Mouse (Mus musculus) limb, embryonic 13.5 days (tissue): ENCODE measurements around the gene Tmem184b. TPM values are rescaled to one million over a fixed set of nuclear protein-coding genes. Genes with fewer than 3 reads are reported as not detected.
A peak's percentile ranks its signal among the peaks of the same experiment; 100 is the strongest.

Experiments used
- ATAC-seq: fragments of 200-750 bp; cut with Nextera tagmentation; 2 replicates; pipeline ENCODE4 v1.8.0; 2017; ENCODE audit warnings: low read depth, moderate number of reproducible peaks, moderate TSS enrichment; ENCODE audit not compliant: low FRiP score
- H3K27ac ChIP-seq: fragments of 300-500 bp; sonication (generic); 2 replicates; pipeline ENCODE4 v1.5.1; 2015; ENCODE audit warnings: inconsistent platforms, mild to moderate bottlenecking, moderate library complexity
- H3K27me3 ChIP-seq: fragments of 300-500 bp; sonication (generic); 2 replicates; pipeline ENCODE4 v1.6.1; 2015; ENCODE audit warnings: mild to moderate bottlenecking, inconsistent platforms
- H3K36me3 ChIP-seq: fragments of 300-500 bp; sonication (generic); 2 replicates; pipeline ENCODE4 v1.6.1; 2015; ENCODE audit warnings: inconsistent platforms, mild to moderate bottlenecking, moderate library complexity
- H3K4me1 ChIP-seq: fragments of 300-500 bp; sonication (generic); 2 replicates; pipeline ENCODE4 v1.6.1; 2015; ENCODE audit warnings: inconsistent platforms
- H3K4me2 ChIP-seq: fragments of 300-500 bp; sonication (generic); replicated peaks from 2 replicates; pipeline ENCODE4 v1.6.1; 2015; ENCODE audit warnings: inconsistent platforms, mild to moderate bottlenecking, moderate library complexity
- H3K4me3 ChIP-seq: fragments of 300-500 bp; sonication (generic); 2 replicates; pipeline ENCODE4 v1.5.1; 2015; ENCODE audit warnings: moderate library complexity, mild to moderate bottlenecking, inconsistent platforms
- H3K9ac ChIP-seq: fragments of 300-500 bp; sonication (generic); 2 replicates; pipeline ENCODE4 v1.6.1; 2015; ENCODE audit warnings: mild to moderate bottlenecking, inconsistent platforms
- H3K9me3 ChIP-seq: fragments of 300-500 bp; sonication (generic); 2 replicates; pipeline ENCODE4 v1.6.1; 2016; ENCODE audit warnings: inconsistent platforms
- WGBS: fragments of 180-500 bp; shearing (Covaris S2); methylation state at CpG from one replicate; pipeline ENCODE4 v1.1.7; 2015; 5-methylcytosine and 5-hydroxymethylcytosine counted together
- polyA plus RNA-seq: library from polyadenylated mRNA; unstranded; fragments of >200 nt; fragmentation: Nextera tagmentation; extraction: Ambion mirVana; gene quantifications from 2 replicates; pipeline ENCODE4 v1.2.1, GENCODE M21; 2015

The Tmem184b gene
- polyA plus RNA-seq, 1 experiment from 2014 or later = 77.6 TPM

DNA sequence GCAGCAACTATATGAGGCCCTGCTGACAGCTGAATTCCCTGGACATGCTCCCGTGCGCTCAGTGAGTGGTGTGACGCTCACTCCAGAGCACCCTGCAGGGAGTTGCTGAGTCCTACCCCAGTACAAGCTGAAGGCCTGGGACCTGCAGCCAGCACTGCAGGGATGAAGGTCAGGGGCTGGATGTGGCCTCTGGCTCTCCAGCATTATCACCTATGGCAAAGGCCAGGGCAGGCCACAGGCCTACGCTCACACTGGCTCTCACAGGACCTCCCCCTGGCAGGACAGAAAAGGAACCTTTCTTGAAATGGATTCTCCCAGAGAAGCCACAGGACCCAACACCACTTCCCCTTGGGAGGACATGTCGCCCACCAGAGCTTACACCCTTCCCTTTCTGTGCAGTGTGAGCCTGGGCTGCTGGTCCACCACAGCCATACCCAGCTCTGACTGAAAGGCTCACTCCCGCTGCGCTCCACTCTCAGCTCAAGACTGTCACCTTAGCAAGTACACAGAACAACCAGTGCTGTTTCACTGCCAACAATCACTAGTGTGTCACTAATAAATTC, 33.0 kb downstream of the Tmem184b start:
- no peak overlapping the region for H3K9ac ChIP-seq
- no peak overlapping the region for H3K27ac ChIP-seq
- H3K27me3 ChIP-seq = no peaks in the 10 kb centered on the region
- no peak for ATAC-seq
- no peak overlapping the region for H3K4me2 ChIP-seq
- H3K4me3 ChIP-seq = no peak overlapping the region
- H3K4me1 ChIP-seq = no peaks in the 10 kb centered on the region
- peaks cover 97% of the 10 kb centered on the region for H3K36me3 ChIP-seq
- no peaks in the 10 kb centered on the region for H3K9me3 ChIP-seq
- WGBS = 87% methylated on average over 7 of the region's 7 CpGs

DNA sequence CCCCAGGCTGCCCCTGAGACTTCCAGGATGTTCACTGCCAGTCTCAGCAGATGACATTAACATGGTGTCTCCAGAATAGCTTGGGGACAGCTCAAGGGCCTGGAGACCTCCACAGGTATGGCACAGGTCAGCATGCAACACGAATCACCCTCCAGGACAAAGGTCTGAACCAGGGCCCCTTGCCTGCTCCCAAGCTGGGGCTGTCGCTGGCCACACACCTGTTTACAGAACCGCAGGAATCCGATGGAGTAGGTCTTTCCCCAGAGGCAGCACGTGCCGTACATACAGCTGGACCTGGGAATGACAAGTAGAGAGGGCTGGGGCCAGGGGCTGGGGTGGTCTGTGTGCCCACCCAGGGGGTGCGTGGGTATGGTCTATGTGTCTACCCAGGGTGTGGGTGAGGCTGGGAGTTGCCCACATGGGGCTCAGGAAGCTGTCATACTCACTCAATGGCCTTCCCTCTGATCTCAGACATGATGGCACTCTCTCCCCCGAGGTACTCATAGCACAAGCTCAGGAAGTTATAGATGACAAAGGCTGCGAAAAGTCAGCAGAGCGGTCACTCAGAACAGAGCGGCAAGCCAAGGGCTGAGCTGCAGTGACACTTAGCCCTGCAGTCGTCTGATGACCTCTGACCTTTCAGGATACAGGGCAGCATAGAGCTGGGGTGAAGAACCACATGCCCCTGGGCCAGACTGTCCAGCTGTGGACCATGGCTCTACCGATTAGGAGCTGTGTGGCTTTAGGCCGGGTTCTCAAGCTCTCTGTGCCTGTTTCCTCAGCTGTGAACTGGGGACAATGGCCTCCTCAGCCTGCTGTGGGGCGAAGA, 33.7 kb downstream of the Tmem184b start:
- Histone ChIP-seq H3K4me3 (no peak overlapping the region), H3K36me3 (peaks cover 97% of the 10 kb centered on the region), H3K4me2 (no peak overlapping the region), H3K4me1 (no peaks in the 10 kb centered on the region), H3K27me3 (no peaks in the 10 kb centered on the region), H3K9ac (no peak overlapping the region), H3K27ac (no peak overlapping the region), H3K9me3 (no peaks in the 10 kb centered on the region)
- ATAC-seq = no peak
- WGBS = 80% methylated on average over 15 of the region's 15 CpGs

- no peaks in the 10 kb centered on the region for H3K27me3 ChIP-seq
- ATAC-seq = no peak
- peaks cover 97% of the 10 kb centered on the region for H3K36me3 ChIP-seq
- no peak overlapping the region for H3K4me2 ChIP-seq
- 92% methylated on average over 8 of the region's 8 CpGs for WGBS
- no peak overlapping the region for H3K4me3 ChIP-seq
- H3K4me1 ChIP-seq = no peaks in the 10 kb centered on the region
- no peak overlapping the region for H3K27ac ChIP-seq
- H3K9me3 ChIP-seq = no peaks in the 10 kb centered on the region
- no peak overlapping the region for H3K9ac ChIP-seq
Observed at GRCm38 (mm10) chr15:79368861-79369440, 34.4 kb downstream of the Tmem184b start.

DNA sequence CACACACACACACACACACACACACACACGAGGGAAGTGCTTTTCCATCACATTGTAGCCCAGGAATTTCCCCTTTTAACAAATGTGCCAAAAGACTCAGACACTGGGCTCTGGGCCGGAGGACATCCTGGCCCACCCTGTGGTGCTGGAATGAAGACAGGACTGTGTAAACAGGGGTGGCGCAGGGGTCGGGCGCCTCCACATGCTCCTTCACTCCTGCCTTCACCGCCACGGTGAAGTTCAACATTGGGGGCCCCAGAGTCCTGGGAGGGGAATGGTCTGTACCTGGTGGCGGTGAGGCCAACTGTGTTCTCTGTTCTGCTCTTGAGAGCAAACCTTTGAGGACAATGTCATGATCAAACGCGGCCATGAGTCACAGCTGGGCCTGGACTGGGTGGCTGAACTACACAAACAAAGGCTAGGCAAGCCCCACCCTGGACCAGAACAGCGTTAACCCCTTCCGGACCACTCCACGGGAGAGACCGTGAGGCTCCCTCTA, 35.0 kb downstream of the Tmem184b start:
- ATAC-seq = no peak

DNA sequence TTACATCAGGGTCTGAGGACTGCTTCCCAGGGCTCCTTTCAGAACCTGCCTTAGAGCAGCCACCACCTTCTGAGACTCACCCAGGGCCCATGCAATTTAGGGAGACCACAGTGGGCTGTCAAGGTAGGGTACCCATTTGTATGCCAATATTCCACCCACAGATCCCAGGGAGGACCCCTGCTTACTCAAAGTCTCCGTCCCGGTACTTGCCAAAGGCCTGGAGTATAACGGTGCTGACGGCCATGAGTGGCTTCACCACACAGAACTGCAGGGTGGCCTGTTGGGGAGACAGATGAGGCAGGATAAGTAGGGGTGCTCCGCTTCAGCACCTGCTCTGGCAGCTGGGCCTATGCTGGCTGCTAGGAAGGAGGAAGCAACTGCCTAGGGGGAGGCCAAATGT, 37.0 kb downstream of the Tmem184b start:
- Histone ChIP-seq H3K4me2 (no peak overlapping the region), H3K36me3 (peaks cover 97% of the 10 kb centered on the region), H3K4me3 (no peak overlapping the region), H3K4me1 (peaks cover 1% of the 10 kb centered on the region; the same call in 1 of the 2 replicates), H3K9ac (no peak overlapping the region), H3K27me3 (no peaks in the 10 kb centered on the region), H3K27ac (no peak overlapping the region), H3K9me3 (no peaks in the 10 kb centered on the region)
- ATAC-seq = no peak
- WGBS = 94% methylated on average over 5 of the region's 5 CpGs

More for the DNA sequence above, 35.0 kb downstream of the Tmem184b start:
- H3K4me3 ChIP-seq = no peak overlapping the region
- no peak overlapping the region for H3K4me2 ChIP-seq
- 68% methylated on average over 14 of the region's 14 CpGs for WGBS
- no peak overlapping the region for H3K9ac ChIP-seq
- H3K27me3 ChIP-seq = no peaks in the 10 kb centered on the region
- H3K4me1 ChIP-seq = no peaks in the 10 kb centered on the region
- peaks cover 97% of the 10 kb centered on the region for H3K36me3 ChIP-seq
- no peak overlapping the region for H3K27ac ChIP-seq
- no peaks in the 10 kb centered on the region for H3K9me3 ChIP-seq

- no peak overlapping the region for H3K27ac ChIP-seq
- H3K4me3 ChIP-seq = no peak overlapping the region
- 98% methylated on average over 12 of the region's 12 CpGs for WGBS
- ATAC-seq = no peak
- H3K4me2 ChIP-seq = no peak overlapping the region
- H3K4me1 ChIP-seq = peaks cover 13% of the 10 kb centered on the region
- peaks cover 91% of the 10 kb centered on the region for H3K36me3 ChIP-seq
- H3K9ac ChIP-seq = no peak overlapping the region
- H3K27me3 ChIP-seq = no peaks in the 10 kb centered on the region
- no peaks in the 10 kb centered on the region for H3K9me3 ChIP-seq
Observed at GRCm38 (mm10) chr15:79365068-79365467, 38.3 kb downstream of the Tmem184b start.

- Histone ChIP-seq H3K4me2 (no peak overlapping the region), H3K4me3 (no peak overlapping the region), H3K9ac (no peak overlapping the region), H3K36me3 (peaks cover 82% of the 10 kb centered on the region), H3K4me1 (peaks cover 22% of the 10 kb centered on the region), H3K27ac (no peak overlapping the region), H3K27me3 (no peaks in the 10 kb centered on the region), H3K9me3 (no peaks in the 10 kb centered on the region)
- ATAC-seq = no peak
- 68% methylated on average over 6 of the region's 6 CpGs for WGBS
Observed at GRCm38 (mm10) chr15:79364120-79364519, 39.2 kb downstream of the Tmem184b start.

GRCm38 (mm10) chr15:79361023-79361422, 42.3 kb downstream of the Tmem184b start:
- Histone ChIP-seq H3K36me3 (peaks cover 52% of the 10 kb centered on the region), H3K4me1 (peaks cover 44% of the 10 kb centered on the region), H3K27me3 (peaks cover 6% of the 10 kb centered on the region; the same call in 1 of the 2 replicates), H3K9ac (no peak overlapping the region; the same call in 1 of the 2 replicates), H3K27ac (no peak overlapping the region; the same call in 1 of the 2 replicates), H3K4me2 (no peak overlapping the region), H3K4me3 (no peak overlapping the region), H3K9me3 (no peaks in the 10 kb centered on the region)
- 55% methylated on average over 4 of the region's 4 CpGs for WGBS
- ATAC-seq = no peak

DNA sequence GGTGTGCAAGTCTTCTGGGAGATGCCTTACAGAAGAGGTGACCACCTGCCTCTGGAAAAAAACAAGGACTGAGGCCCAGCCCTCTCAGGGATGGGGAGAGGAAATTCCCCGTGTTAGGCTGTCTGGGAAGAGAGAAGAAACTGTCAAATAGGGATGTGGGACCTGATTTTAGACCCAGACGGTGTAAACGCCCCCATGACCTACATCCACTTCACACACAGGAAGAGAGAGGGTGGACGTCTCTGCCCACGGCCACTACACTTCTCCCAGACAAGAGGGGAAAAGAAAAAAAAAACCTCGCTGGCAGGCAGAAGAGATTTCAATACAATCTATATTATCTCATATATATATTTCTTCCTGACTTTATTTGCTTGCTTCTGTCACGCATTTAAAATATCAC, 43.0 kb downstream of the Tmem184b start:
- peaks cover 44% of the 10 kb centered on the region for H3K4me1 ChIP-seq
- peak overlapping the region; percentile 61 for H3K27ac ChIP-seq
- H3K4me2 ChIP-seq = peak overlapping the region; percentile 21
- H3K9me3 ChIP-seq = no peaks in the 10 kb centered on the region
- peaks cover 7% of the 10 kb centered on the region; the same call in 1 of the 2 replicates for H3K27me3 ChIP-seq
- 52% methylated on average over 7 of the region's 7 CpGs for WGBS
- H3K9ac ChIP-seq = 0 out of 2 replicates have a peak overlapping the region, but pooled peaks have one; percentile 13
- no peak for ATAC-seq
- peaks cover 45% of the 10 kb centered on the region for H3K36me3 ChIP-seq
- H3K4me3 ChIP-seq = no peak overlapping the region

- Histone ChIP-seq H3K27me3 (peaks cover 7% of the 10 kb centered on the region; the same call in 1 of the 2 replicates), H3K4me3 (no peak overlapping the region), H3K27ac (peak overlapping the region; percentile 61), H3K4me1 (peaks cover 44% of the 10 kb centered on the region), H3K36me3 (peaks cover 41% of the 10 kb centered on the region), H3K4me2 (peak overlapping the region; percentile 21), H3K9ac (peak overlapping the region; percentile 13; the same call in 1 of the 2 replicates), H3K9me3 (no peaks in the 10 kb centered on the region)
- WGBS = 32% methylated on average over 6 of the region's 6 CpGs
- no peak for ATAC-seq
Observed at GRCm38 (mm10) chr15:79359954-79360353, 43.4 kb downstream of the Tmem184b start.

DNA sequence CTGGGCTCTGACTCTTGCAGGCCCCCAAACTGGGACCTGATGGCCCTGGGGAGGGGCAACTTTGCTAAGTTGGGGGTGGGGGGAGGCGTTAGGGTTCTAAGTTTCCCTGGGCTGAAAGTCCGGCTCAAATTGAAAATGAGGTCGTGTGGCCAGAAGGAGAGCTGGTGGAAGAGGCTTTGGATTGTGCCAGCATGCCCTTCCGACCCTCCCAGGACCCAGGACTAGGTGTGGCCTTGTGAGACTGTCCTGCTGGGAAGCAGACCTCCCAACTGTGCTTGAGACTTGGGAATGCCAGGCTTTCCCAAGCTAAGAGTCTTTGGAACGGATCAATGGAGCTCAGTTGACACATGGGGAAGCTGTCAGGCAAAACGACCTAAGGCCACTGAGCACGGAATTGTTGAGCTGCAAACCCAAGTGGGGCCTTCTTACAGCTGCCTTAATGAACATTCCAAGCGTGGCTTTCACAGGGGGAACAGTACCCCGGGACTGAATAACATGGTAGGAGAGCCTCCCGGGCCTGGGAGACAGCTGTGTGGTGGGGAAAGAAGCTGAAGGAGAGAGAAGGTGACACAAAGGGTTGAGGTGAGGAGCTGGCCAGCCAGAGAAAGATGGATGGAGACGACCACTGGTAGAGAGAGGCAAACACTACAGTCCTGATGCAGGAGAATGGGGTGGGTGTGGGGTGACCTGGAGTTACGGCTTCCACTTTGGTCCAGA, 45.2 kb downstream of the Tmem184b start:
- peaks cover 23% of the 10 kb centered on the region for H3K36me3 ChIP-seq
- peak overlapping the region; percentile 52; the same call in 1 of the 2 replicates for H3K27ac ChIP-seq
- peaks cover 44% of the 10 kb centered on the region for H3K4me1 ChIP-seq
- H3K9me3 ChIP-seq = no peaks in the 10 kb centered on the region
- peaks cover 7% of the 10 kb centered on the region; the same call in 1 of the 2 replicates for H3K27me3 ChIP-seq
- no peak overlapping the region; the same call in 1 of the 2 replicates for H3K9ac ChIP-seq
- ATAC-seq = peak; percentile 21
- 42% methylated on average over 12 of the region's 12 CpGs for WGBS
- peak overlapping the region; percentile 99 for H3K4me2 ChIP-seq
- peak overlapping the region; percentile 50 for H3K4me3 ChIP-seq
